Mouse (Mus musculus) limb, embryonic 12.5 days (tissue): ENCODE data around the gene Clcnka. TPM values are rescaled to one million over a fixed set of nuclear protein-coding genes. Genes with fewer than 3 reads are reported as not detected.

Experiments used
- microRNA-seq: library from miRNA; unstranded; fragments of <30 nt; microRNA quantifications from one replicate; pipeline ENCODE4, GENCODE M21; 2017
- polyA plus RNA-seq: library from polyadenylated mRNA; unstranded; fragments of >200 nt; fragmentation: Nextera tagmentation; extraction: Ambion mirVana; gene quantifications from 2 replicates; pipeline ENCODE4 v1.2.1, GENCODE M21; 2016

Clcnka gene
- polyA plus RNA-seq, 1 experiment from 2014 or later, result 0.46 TPM

Small RNA genes lying within 50 kb of the gene (microRNA-seq; reads per million reads assigned to microRNA genes)
- not detected for gene Gm25690

Other genes starting within 250 kb of the Clcnka start
- 6.7 and 7.1 TPM in 2 replicates for gene Rsg1, start 184.8 kb downstream of the Clcnka start, polyA plus RNA-seq
- 9.1 and 10.8 TPM in 2 replicates for gene Arhgef19, start 159.2 kb downstream of the Clcnka start, polyA plus RNA-seq
- gene Epha2, start 97.5 kb downstream of the Clcnka start, polyA plus RNA-seq, result 3.1 and 3.9 TPM in 2 replicates
- gene Fam131c, start 30.5 kb downstream of the Clcnka start, polyA plus RNA-seq, result 0.43 and 0.63 TPM in 2 replicates
- not detected in 2 replicates for gene Clcnkb, start 17.3 kb upstream of the Clcnka start, polyA plus RNA-seq
- 0.08 TPM in 1 of 2 replicates, not detected in the other for gene Hspb7, start 22.1 kb upstream of the Clcnka start, polyA plus RNA-seq
- not detected in 2 replicates for gene Srarp, start 37.4 kb upstream of the Clcnka start, polyA plus RNA-seq
- 59.0 and 61.1 TPM in 2 replicates for gene Zbtb17, start 45.9 kb upstream of the Clcnka start, polyA plus RNA-seq
- gene Spen, start 139.9 kb upstream of the Clcnka start, polyA plus RNA-seq, result 14.1 and 16.6 TPM in 2 replicates
- 65.4 and 78.9 TPM in 2 replicates for gene Fblim1, start 207.4 kb upstream of the Clcnka start, polyA plus RNA-seq
- 0.80 and 0.87 TPM in 2 replicates for gene Tmem82, start 219.9 kb upstream of the Clcnka start, polyA plus RNA-seq
- gene Slc25a34, start 225.1 kb upstream of the Clcnka start, polyA plus RNA-seq, result not detected in 2 replicates